Mouse (Mus musculus): Measurements from ENCODE around the gene Ppp1r10.
A peak's percentile ranks its signal among the peaks of the same experiment; 100 is the strongest.

GRCm38 (mm10) chr17:35896781-35897643 lies 19.2 kb upstream of the Ppp1r10 start, which contains the start of gene 2310061I04Rik:
- TF ChIP-seq CTCF (conservative IDR thresholded peaks at IDR 0.05 in 1 of 2, IDR thresholded peaks at IDR 0.05 in 1 of 2; ENCODE audit: low read depth in 2 of 2, low read length in 2 of 2): no peak
- TF ChIP-seq MYC (IDR thresholded peaks at IDR 0.05; ENCODE audit: low read depth, low read length): no peak
- TF ChIP-seq MAX (IDR thresholded peaks at IDR 0.05; ENCODE audit: low read length): peak; percentile 60
- TF ChIP-seq POLR2A (IDR thresholded peaks at IDR 0.05; ENCODE audit: low read depth, low read length): peak; percentile 50

Measured in CH12.LX (cell line).